Mouse (Mus musculus): ENCODE measurements around the gene H2-Q10. TPM values are rescaled to one million over a fixed set of nuclear protein-coding genes. Genes with fewer than 3 reads are reported as not detected.

Gene H2-Q10
- polyA plus RNA-seq (2017; shearing (Covaris generic)): 24.6 TPM

DNA sequence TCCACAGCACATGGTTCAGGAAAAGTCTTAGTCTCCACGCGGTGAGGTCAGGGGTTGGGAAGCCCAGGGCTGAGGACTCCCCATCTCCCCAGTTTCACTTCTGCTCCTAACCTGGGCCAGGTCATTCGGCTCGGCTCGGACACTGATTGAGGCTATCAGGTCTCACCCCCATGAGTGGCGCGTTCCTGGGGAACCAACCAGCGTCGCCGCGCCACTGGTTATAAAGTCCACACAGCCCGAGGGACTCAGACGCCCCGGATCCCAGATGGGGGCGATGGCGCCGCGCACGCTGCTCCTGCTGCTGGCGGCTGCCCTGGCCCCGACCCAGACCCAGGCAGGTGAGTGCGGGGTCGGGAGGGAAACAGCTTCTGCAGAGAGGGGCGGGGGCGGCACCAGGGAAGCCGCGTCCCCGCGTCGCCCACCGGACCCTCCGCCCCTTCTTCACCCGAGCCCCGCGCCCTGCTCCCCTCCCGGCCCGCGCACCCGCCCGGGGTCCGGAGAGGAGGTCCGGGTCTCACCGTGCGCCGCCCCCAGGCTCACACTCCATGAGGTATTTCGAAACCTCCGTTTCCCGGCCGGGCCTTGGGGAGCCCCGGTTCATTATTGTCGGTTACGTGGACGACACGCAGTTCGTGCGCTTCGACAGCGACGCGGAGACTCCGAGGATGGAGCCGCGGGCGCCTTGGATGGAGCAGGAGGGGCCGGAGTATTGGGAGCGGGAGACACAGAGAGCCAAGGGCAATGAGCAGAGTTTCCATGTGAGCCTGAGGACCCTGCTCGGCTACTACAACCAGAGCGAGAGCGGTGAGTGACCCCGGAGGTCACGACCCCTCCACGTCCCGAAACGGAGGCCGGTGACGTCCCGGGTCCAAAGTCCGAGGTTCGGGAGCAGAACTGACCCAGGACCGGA, at the start of gene H2-Q10:
H2-Q10 (plus strand) TSS at position 248 of the 910 bp plus-strand sequence.

DNA sequence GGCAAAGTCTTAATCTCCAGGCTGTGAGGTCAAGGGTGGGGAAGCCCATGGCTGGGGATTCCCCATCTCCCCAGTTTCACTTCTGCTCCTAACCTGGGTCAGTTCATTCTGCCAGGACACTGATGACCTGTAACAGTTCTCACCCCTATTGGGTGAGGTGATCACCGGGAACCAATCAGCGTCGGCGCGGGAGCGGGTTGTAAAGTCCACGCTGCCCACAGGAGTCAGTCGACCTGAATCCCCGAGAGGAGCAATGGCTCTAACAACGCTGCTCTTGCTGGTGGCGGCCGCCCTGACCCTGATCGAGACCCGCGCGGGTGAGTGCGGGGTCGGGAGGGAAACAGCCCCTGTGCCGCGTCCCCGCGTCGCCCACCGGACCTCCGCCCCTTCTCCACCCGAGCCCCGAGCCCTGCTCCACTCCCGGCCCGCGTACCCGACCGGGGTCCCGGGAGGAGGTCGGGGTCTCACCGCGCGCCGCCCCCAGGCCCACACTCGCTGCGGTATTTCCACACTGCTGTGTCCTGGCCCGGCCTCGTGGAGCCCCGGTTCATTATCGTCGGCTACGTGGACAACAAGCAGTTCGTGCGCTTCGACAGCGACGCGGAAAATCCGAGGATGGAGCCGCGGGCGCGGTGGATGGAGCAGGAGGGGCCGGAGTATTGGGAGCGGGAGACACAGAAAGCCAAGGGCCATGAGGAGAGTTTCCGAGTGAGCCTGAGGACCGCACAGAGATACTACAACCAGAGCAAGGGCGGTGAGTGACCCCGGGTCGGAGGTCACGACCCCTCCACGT, 45.1 kb upstream of the H2-Q10 start, which contains the start of gene H2-Q6:
H2-Q6 (plus strand) TSS at position 227 of the 793 bp plus-strand sequence.

DNA sequence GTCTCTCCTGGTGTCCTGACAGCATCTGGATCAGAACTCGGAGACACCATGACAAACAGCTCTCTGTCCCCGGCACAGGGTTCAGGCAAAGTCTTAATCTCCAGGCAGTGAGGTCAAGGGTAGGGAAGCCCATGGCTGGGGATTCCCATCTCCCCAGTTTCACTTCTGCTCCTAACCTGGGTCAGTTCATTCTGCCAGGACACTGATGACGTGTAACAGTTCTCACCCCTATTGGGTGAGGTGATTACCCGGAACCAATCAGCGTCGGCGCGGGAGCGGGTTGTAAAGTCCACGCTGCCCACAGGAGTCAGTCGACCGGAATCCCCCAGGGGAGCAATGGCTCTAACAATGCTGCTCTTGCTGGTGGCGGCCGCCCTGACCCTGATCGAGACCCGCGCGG, 31.0 kb upstream of the H2-Q10 start, which contains the start of gene H2-Q7:
H2-Q7 (plus strand) TSS at position 271 of the 400 bp plus-strand sequence.

DNA sequence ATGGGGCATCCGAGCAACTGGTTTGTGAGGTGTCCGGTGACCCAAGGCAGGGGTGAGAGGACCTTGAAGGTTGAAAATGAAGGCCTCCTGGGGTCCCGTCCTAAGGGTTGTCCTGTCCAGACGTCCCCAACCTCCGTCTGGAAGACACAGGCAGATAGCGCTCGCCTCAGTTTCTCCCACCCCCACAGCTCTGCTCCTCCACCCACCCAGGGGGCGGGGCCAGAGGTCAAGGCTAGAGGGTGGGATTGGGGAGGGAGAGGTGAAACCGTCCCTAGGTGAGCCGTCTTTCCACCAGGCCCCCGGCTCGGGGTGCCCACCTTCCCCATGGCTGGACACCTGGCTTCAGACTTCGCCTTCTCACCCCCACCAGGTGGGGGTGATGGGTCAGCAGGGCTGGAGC, 35.9 kb downstream of the H2-Q10 start, which contains the start of gene Pou5f1:
Pou5f1 (plus strand) TSS at position 243 of the 400 bp plus-strand sequence.

DNA sequence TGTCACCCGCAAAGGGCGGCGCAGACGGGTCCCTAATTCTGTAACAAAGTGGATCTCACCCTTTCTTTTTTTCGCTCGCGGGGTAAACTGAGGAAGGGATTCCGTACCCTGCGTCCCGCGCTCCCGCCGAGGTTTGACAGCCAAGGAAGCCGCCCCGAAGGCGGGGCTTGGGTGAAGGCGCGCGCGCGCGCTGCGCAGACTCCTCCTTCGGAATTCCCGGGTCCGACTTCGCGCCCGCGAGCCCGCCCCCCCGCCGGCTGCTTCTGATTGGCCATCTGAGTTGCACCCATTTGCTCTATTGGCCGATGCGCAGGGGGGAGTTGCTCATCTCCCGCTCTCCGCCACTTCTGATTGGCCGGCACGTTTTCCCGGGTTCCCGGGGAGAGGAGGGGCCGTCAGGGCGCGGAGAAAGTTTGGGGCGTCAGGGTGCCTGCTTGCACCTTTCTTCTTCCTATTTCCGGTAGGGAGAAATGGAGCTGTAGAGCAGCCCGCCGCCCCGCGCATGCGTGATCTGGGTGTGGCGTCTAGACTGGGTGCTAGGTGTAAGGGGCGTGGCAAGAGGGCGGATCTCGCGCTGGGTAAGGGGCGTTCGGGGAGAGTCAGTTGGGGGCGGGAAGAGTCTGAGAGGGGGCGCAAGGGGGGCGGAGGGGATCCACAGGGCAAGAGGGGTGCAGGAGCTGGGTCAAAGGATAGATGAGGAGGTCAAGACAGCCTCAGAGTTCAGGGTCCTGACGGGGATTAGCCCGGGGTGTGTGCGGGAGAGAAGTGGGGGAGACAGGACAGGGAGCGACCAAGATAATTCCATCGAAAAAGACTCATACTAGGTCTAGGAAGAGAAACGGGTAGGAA, 47.0 kb downstream of the H2-Q10 start, which contains the start of the genes Tcf19 and Cchcr1:
Tcf19 (minus strand) TSS at position 173 of the 849 bp plus-strand sequence.
Cchcr1 (plus strand) TSS at position 449 of the 849 bp plus-strand sequence.

Other genes with a start within 250 kb of the H2-Q10 start
- gene Gm16181, start 249.3 kb upstream of the H2-Q10 start, polyA plus RNA-seq (2017; shearing (Covaris generic)): not detected
- gene Atp6v1g2, start 236.4 kb upstream of the H2-Q10 start, polyA plus RNA-seq (2017; shearing (Covaris generic)): 1.4 TPM
- 16.0 TPM for gene Nfkbil1, start 234.3 kb upstream of the H2-Q10 start, polyA plus RNA-seq (2017; shearing (Covaris generic))
- 192 TPM for gene Ddx39b, start 228.3 kb upstream of the H2-Q10 start, polyA plus RNA-seq (2017; shearing (Covaris generic))
- gene H2-D1, start 207.4 kb upstream of the H2-Q10 start, polyA plus RNA-seq (2017; shearing (Covaris generic)): 5,786 TPM
- not detected for gene H2-Q1, start 149.7 kb upstream of the H2-Q10 start, polyA plus RNA-seq (2017; shearing (Covaris generic))
- gene H2-Q2, start 127.8 kb upstream of the H2-Q10 start, polyA plus RNA-seq (2017; shearing (Covaris generic)): 7.0 TPM
- 50.9 TPM for gene H2-Q4, start 90.5 kb upstream of the H2-Q10 start, polyA plus RNA-seq (2017; shearing (Covaris generic))
- 505 TPM for gene H2-Q6, start 45.2 kb upstream of the H2-Q10 start, polyA plus RNA-seq (2017; shearing (Covaris generic))
- 1,681 TPM for gene H2-Q7, start 30.9 kb upstream of the H2-Q10 start, polyA plus RNA-seq (2017; shearing (Covaris generic))
- gene Pou5f1, start 35.9 kb downstream of the H2-Q10 start, polyA plus RNA-seq (2017; shearing (Covaris generic)): not detected
- 8.0 TPM for gene Tcf19, start 46.7 kb downstream of the H2-Q10 start, polyA plus RNA-seq (2017; shearing (Covaris generic))
- gene Cchcr1, start 47.0 kb downstream of the H2-Q10 start, polyA plus RNA-seq (2017; shearing (Covaris generic)): 2.9 TPM
- not detected for gene Psors1c2, start 63.1 kb downstream of the H2-Q10 start, polyA plus RNA-seq (2017; shearing (Covaris generic))
- not detected for gene Cdsn, start 82.0 kb downstream of the H2-Q10 start, polyA plus RNA-seq (2017; shearing (Covaris generic))
- gene 2300002M23Rik, start 97.4 kb downstream of the H2-Q10 start, polyA plus RNA-seq (2017; shearing (Covaris generic)): not detected
- not detected for gene Sfta2, start 131.5 kb downstream of the H2-Q10 start, polyA plus RNA-seq (2017; shearing (Covaris generic))
- gene Gm9573, start 156.5 kb downstream of the H2-Q10 start, polyA plus RNA-seq (2017; shearing (Covaris generic)): not detected
- gene Mucl3, start 173.6 kb downstream of the H2-Q10 start, polyA plus RNA-seq (2017; shearing (Covaris generic)): not detected
- 26.4 TPM for gene Vars2, start 197.5 kb downstream of the H2-Q10 start, polyA plus RNA-seq (2017; shearing (Covaris generic))
- gene Gtf2h4, start 203.7 kb downstream of the H2-Q10 start, polyA plus RNA-seq (2017; shearing (Covaris generic)): 16.5 TPM
- 10.6 TPM for gene Ddr1, start 234.5 kb downstream of the H2-Q10 start, polyA plus RNA-seq (2017; shearing (Covaris generic))

All from naive thymus-derived CD4-positive, alpha-beta T cell, adult 5 months (primary cell).